Mouse (Mus musculus): ENCODE measurements at regions not wholly inside any gene's neighbourhood (a gene's known extent, or its start where the extent isn't known, plus 50 kb on each side); places are given as distances from the start of the nearest gene placed in this dataset.

DNA sequence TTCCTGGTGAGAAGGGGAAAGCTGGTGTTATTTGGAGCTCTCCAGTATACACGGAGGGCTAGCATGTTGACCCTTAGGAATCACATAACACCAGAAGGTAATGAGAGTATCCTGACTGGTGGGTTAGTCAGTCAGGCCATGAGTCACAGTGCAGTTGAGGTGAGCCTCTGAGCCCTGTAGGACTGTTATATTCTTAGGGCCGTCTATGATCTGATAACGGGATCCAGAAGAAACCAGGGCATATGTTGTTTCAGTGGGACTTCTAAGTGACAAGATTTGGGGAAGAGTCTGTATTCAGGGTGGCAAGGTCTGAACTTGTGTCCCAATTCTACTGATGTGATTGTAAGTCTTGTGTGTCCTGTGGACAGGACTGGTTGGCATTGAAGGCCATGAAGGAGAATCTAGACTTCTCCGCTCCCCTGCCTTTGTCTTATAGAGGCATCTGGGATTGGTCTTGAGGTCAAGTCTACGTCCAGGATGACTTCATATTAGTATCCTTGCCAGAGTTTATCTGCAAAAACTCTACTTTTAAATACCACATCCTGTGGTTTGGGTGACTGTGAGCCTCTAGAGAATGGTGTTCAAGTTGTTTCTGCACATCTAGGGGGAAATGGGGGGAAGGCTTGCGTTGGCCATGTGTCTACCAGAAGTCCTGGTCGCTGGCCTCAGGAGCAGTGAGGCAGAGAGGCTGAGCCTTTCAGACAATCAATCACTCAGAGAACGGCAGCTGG is 71.2 kb downstream of the Itgb2l start:
- DNase-seq = no peak

GRCm38 (mm10) chr16:96371117-96371516 is 72.3 kb downstream of the Itgb2l start:
- DNase-seq = no peak

DNA sequence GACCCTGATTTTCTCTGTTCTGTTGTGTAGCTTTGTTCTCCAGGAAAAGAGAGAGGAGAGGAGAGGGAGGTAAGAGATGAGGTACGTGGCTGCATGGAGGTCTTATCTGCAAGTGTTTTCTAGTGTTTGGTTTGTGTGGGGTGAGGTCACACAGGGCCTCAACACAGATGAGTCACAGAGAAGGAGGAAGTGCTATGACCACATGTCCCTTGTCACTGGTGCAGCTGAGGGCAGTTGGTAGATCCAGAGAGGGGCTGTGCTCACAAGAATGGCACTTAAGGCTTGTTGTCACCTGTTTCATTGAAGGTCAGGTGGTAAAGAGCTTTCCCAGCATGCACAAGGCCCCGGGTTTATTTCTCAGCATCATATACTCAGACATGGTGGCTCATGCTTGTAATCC is 73.2 kb downstream of the Itgb2l start:
- DNase-seq = peak; percentile 64

Data from lung, postnatal 36 days (tissue).